Mouse (Mus musculus) intestine, postnatal 0 days (tissue): ENCODE measurements at regions not wholly inside any gene's neighbourhood (a gene's known extent, or its start where the extent isn't known, plus 50 kb on each side); places are given as distances from the start of the nearest gene placed in this dataset.
"Not testable (repeated sequence)": the region's sequence is repeated elsewhere in the genome, so short reads cannot be mapped to it uniquely, and the experiment has no call there.

Experiments
- ATAC-seq: fragments of 200-750 bp; cut with Nextera tagmentation; 2 replicates; pipeline ENCODE4 v1.8.0; 2017; ENCODE audit warnings: mild to moderate bottlenecking, moderate TSS enrichment, moderate library complexity
- H3K27ac ChIP-seq: fragments of 300-500 bp; sonication (generic); 2 replicates; pipeline ENCODE4 v1.5.1; 2014; ENCODE audit warnings: mild to moderate bottlenecking, low read depth, low read length, moderate library complexity
- H3K27me3 ChIP-seq: fragments of 300-500 bp; sonication (generic); replicated peaks from 2 replicates; pipeline ENCODE4 v1.6.1; 2014; ENCODE audit warnings: low read length, mixed read lengths; ENCODE audit not compliant: control insufficient read depth, insufficient read depth
- H3K36me3 ChIP-seq: fragments of 300-500 bp; sonication (generic); 2 replicates; pipeline ENCODE4 v1.6.1; 2014; ENCODE audit warnings: mild to moderate bottlenecking, moderate library complexity; ENCODE audit not compliant: control insufficient read depth, insufficient read depth
- H3K4me1 ChIP-seq: fragments of 300-500 bp; sonication (generic); replicated peaks from 2 replicates; pipeline ENCODE4 v1.6.1; 2014; ENCODE audit warnings: antibody characterized with exemption, low read length, mixed read lengths; ENCODE audit not compliant: control insufficient read depth, insufficient read depth
- H3K4me2 ChIP-seq: fragments of 300-500 bp; sonication (generic); replicated peaks from 2 replicates; pipeline ENCODE4 v1.6.1; 2014; ENCODE audit warnings: low read depth, mild to moderate bottlenecking, moderate library complexity
- H3K4me3 ChIP-seq: fragments of 300-500 bp; sonication (generic); 2 replicates; pipeline ENCODE4 v1.5.1; 2014; ENCODE audit warnings: low read depth, low read length
- H3K9ac ChIP-seq: fragments of 300-500 bp; sonication (generic); 2 replicates; pipeline ENCODE4 v1.6.1; 2014; ENCODE audit warnings: mild to moderate bottlenecking, low read depth, low read length
- H3K9me3 ChIP-seq: fragments of 300-500 bp; sonication (generic); 2 replicates; pipeline ENCODE4 v1.6.1; 2016; ENCODE audit warnings: mixed run types; ENCODE audit not compliant: control insufficient read depth
- CTCF ChIP-seq: sonication (generic); IDR thresholded peaks from 2 replicates; pipeline ENCODE4 v1.5.1; 2016; ENCODE audit warnings: low read depth, mild to moderate bottlenecking, control low read depth, antibody characterized with exemption, moderate library complexity
- WGBS: fragments of 180-500 bp; shearing (Covaris S2); extraction: QIAGEN DNeasy Blood & Tissue Kit; methylation state at CpG from one replicate; pipeline ENCODE4 v1.1.7; 2014; 5-methylcytosine and 5-hydroxymethylcytosine counted together

GRCm38 (mm10) chr9:33095654-33096053 is 459.6 kb downstream of the Ets1 start:
- Histone ChIP-seq H3K36me3 (no peaks in the 10 kb centered on the region), H3K9ac (no peak overlapping the region), H3K4me1 (no peaks in the 10 kb centered on the region), H3K4me3 (no peak overlapping the region), H3K27me3 (no peaks in the 10 kb centered on the region; the same call in 1 of the 2 replicates), H3K4me2 (no peak overlapping the region), H3K27ac (no peak overlapping the region), H3K9me3 (no peaks in the 10 kb centered on the region)
- ATAC-seq, result no peak
- TF ChIP-seq CTCF, result peak; percentile 83
- WGBS, result under 1% methylated on average over 3 of the region's 3 CpGs

GRCm38 (mm10) chr9:33101206-33101605 is 465.2 kb downstream of the Ets1 start:
- Histone ChIP-seq H3K36me3 (no peaks in the 10 kb centered on the region), H3K9ac (no peak overlapping the region), H3K9me3 (no peaks in the 10 kb centered on the region), H3K4me3 (no peak overlapping the region), H3K27ac (no peak overlapping the region), H3K4me1 (no peaks in the 10 kb centered on the region), H3K27me3 (no peaks in the 10 kb centered on the region), H3K4me2 (no peak overlapping the region)
- WGBS, result 70% methylated on average over 3 of the region's 3 CpGs
- TF ChIP-seq CTCF, result no peak
- ATAC-seq, result no peak

GRCm38 (mm10) chr9:33104623-33105074 is 468.6 kb downstream of the Ets1 start:
- no peak for ATAC-seq
- no peak for TF ChIP-seq CTCF
- 44% methylated on average over 3 of the region's 3 CpGs for WGBS
- Histone ChIP-seq H3K9ac (no peak overlapping the region), H3K9me3 (no peaks in the 10 kb centered on the region), H3K4me3 (no peak overlapping the region), H3K27me3 (no peaks in the 10 kb centered on the region), H3K36me3 (no peaks in the 10 kb centered on the region), H3K4me2 (no peak overlapping the region), H3K4me1 (no peaks in the 10 kb centered on the region), H3K27ac (no peak overlapping the region)

- TF ChIP-seq CTCF, result no peak
- Histone ChIP-seq H3K9me3 (no peaks in the 10 kb centered on the region), H3K27ac (no peak overlapping the region), H3K9ac (no peak overlapping the region), H3K4me2 (no peak overlapping the region), H3K36me3 (no peaks in the 10 kb centered on the region), H3K4me3 (no peak overlapping the region), H3K4me1 (no peaks in the 10 kb centered on the region), H3K27me3 (no peaks in the 10 kb centered on the region)
- WGBS, result 96% methylated on average over 1 of the region's 1 CpGs
- no peak for ATAC-seq
Measured at GRCm38 (mm10) chr9:33123841-33124240, 487.8 kb downstream of the Ets1 start.

GRCm38 (mm10) chr9:33152186-33152585 is 516.2 kb downstream of the Ets1 start:
- ATAC-seq, result no peak
- no peak for TF ChIP-seq CTCF
- H3K36me3 ChIP-seq, result no peaks in the 10 kb centered on the region

GRCm38 (mm10) chr9:33168159-33168558 is 532.1 kb downstream of the Ets1 start:
- no peak for ATAC-seq
- H3K4me2 ChIP-seq, result no peak overlapping the region
- H3K4me1 ChIP-seq, result no peaks in the 10 kb centered on the region
- WGBS, result 68% methylated on average over 6 of the region's 6 CpGs
- TF ChIP-seq CTCF, result no peak
- H3K4me3 ChIP-seq, result no peak overlapping the region
- H3K9me3 ChIP-seq, result no peaks in the 10 kb centered on the region
- no peaks in the 10 kb centered on the region for H3K27me3 ChIP-seq
- no peak overlapping the region for H3K27ac ChIP-seq
- H3K36me3 ChIP-seq, result no peaks in the 10 kb centered on the region
- H3K9ac ChIP-seq, result no peak overlapping the region

More at GRCm38 (mm10) chr9:33152186-33152585, 516.2 kb downstream of the Ets1 start:
- H3K4me3 ChIP-seq, result no peak overlapping the region
- H3K4me2 ChIP-seq, result no peak overlapping the region
- no peak overlapping the region for H3K27ac ChIP-seq
- H3K9ac ChIP-seq, result no peak overlapping the region
- no peaks in the 10 kb centered on the region for H3K4me1 ChIP-seq
- no peaks in the 10 kb centered on the region for H3K9me3 ChIP-seq
- no peaks in the 10 kb centered on the region for H3K27me3 ChIP-seq
- WGBS, result 33% methylated on average over 1 of the region's 1 CpGs

- H3K4me2 ChIP-seq, H3K4me1 ChIP-seq, H3K27ac ChIP-seq, H3K9me3 ChIP-seq, H3K36me3 ChIP-seq, ATAC-seq, H3K9ac ChIP-seq, H3K27me3 ChIP-seq, H3K4me3 ChIP-seq: not testable (repeated sequence)
- WGBS, result 83% methylated on average over 1 of the region's 1 CpGs
Measured at GRCm38 (mm10) chr9:33169093-33169492, 533.1 kb downstream of the Ets1 start.
